Mouse (Mus musculus) left cerebral cortex, postnatal 10 days (tissue): Measurements from ENCODE around the gene Adh7. TPM values are rescaled to one million over a fixed set of nuclear protein-coding genes. Genes with fewer than 3 reads are reported as not detected.

Experiments used
- total RNA-seq, 2 experiments: library from RNA; stranded (reverse); gene quantifications; 2 replicates each; pipeline ENCODE4 v1.2.3; 2021

The Adh7 gene
- total RNA-seq, 2 experiments from 2014 or later: 0.10 to 0.49 TPM

Other genes with a start within 250 kb of the Adh7 start
- 1 to 10 TPM; 2.4 to 4.0 TPM for gene Dapp1, start 236.2 kb upstream of the Adh7 start, total RNA-seq
- gene 1110002E22Rik, start 152.7 kb upstream of the Adh7 start, total RNA-seq: 1 to 10 TPM; 1.7 to 3.9 TPM
- not detected for gene Gm5105, start 150.4 kb upstream of the Adh7 start, total RNA-seq
- gene Trmt10a, start 74.3 kb upstream of the Adh7 start, total RNA-seq: 1 to 10 TPM; 4.1 to 7.7 TPM
- 1 to 10 TPM; 4.4 to 4.9 TPM for gene Mttp, start 72.8 kb upstream of the Adh7 start, total RNA-seq
- not detected for gene 4930579F01Rik, start 23.9 kb upstream of the Adh7 start, total RNA-seq
- gene Adh1, start 43.2 kb downstream of the Adh7 start, total RNA-seq: 1 to 10 TPM; 2.0 to 3.4 TPM
- not detected for gene Adh6a, start 95.5 kb downstream of the Adh7 start, total RNA-seq
- gene Adh6b, start 124.0 kb downstream of the Adh7 start, total RNA-seq: not detected
- not detected for gene Adh4, start 197.7 kb downstream of the Adh7 start, total RNA-seq
- gene Adh5, start 225.3 kb downstream of the Adh7 start, total RNA-seq: 10 to 100 TPM; 82.8 to 83.2 TPM